Mouse (Mus musculus) heart, postnatal 0 days (tissue): Measurements from ENCODE around the gene S1pr5.

Source experiments
- CTCF ChIP-seq: IDR thresholded peaks from 2 replicates; pipeline ENCODE4 v1.5.1; 2016; ENCODE audit warnings: antibody characterized with exemption, control low read depth, low read depth
- EP300 ChIP-seq: IDR thresholded peaks from 2 replicates; pipeline ENCODE4 v1.6.1; 2016; ENCODE audit warnings: antibody characterized with exemption, low read depth

GRCm38 (mm10) chr9:21290589-21290988, 42.3 kb upstream of the S1pr5 start:
- TF ChIP-seq CTCF (no peak), EP300 (no peak)
